Mouse (Mus musculus): ENCODE data around the gene Slc4a2.

The Slc4a2 gene

DNA sequence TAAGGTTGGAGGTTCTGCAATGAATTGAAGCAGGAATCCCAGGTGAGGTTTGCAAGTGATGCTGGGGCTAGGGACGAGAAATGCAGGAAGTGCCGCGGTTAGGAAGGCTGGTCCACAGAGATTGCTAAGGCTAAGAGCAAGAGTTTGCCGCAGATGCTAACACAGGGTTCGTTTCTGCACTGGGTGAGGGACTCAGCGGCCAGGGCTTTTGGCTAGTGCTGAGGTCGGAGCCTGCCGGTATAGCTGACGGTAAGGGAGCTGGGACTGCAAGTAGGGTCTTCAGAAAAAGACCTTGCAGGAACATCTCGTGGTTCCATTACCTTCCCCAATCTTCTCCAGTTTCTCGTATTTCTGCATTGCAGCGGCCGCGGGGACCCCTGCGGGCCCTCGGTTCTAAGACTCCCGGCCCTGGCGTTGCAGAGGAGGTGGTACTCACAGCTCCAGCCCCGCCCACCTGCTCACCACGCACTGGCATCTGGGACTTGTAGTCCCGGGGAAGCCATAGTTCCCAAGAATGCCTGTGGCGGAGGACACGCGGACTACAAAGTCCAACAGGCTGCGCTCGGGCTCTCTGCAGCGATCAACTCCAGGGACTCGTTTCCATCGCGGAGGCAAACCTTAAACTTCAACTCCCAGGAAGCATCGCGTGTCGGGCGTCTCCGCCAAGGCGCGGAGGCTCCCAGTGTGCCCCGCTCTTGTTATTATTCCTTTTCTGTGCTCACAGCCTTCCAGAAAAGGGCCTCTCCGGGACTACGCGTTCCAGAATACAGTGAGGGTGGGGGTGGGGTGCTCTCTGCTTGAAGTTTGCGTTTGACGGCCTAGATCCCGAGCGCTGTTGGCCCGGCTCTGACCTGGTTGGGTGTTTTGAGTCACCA is at the start of gene Slc4a2, which contains the start of gene Cdk5:
Gene Slc4a2 (plus strand): TSS at position 709 of the 875 bp plus-strand sequence.
Gene Cdk5 (minus strand): TSS at position 402 of the 875 bp plus-strand sequence.
- DNase-seq (ENCODE audit: low spot score) = peak; percentile 99

DNA sequence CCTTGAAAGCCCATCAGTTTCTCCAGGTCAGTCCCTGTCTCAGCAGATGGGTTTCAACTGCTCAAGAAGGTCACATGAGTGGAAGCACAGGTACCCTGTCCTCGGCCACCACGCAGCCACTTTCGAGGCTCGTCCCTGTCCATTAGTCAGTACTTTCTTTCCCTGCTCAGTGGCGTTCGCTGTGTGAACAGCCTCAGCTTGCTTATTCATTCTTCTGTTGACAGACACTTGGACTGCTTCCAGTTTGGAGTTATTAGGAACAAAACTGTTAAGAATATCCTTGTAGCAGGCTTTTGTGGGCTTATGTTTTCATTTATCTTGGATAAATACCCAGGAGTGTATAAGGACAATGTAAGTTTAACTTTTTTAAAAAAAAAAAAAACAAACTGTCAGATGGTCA is 49.4 kb upstream of the Slc4a2 start:
- DNase-seq (ENCODE audit: low spot score) = no peak

DNA sequence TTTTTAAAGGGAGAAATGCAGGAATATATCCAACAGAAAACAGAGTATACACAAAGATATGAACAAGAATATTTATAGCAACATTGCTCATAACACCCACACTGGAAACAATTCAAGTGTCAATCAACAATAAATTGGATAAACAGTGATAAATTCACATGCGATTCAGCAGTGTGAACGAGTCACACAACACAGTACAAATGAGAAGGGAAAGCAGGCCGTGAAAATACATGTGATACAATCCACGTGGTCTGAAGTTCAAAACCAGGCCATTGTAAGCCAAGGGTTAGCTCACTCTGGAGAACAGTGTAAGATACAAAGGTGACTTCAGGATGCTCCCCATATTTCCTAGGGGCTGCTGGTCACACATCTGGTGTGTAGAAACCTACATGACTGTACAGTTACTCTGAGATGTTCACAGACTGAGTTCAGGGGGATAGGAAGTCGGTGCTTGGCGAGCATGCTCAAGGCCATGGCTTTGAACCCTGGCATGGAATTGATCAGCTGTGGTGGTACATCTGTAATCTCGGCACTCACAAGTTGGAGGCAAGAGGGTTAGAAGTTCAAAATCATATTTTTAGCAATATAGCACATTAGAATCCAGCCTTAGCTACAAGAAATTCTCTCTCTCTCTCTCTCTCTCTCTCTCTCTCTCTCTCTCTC is 48.8 kb upstream of the Slc4a2 start:
- no peak for DNase-seq (ENCODE audit: low spot score)

DNA sequence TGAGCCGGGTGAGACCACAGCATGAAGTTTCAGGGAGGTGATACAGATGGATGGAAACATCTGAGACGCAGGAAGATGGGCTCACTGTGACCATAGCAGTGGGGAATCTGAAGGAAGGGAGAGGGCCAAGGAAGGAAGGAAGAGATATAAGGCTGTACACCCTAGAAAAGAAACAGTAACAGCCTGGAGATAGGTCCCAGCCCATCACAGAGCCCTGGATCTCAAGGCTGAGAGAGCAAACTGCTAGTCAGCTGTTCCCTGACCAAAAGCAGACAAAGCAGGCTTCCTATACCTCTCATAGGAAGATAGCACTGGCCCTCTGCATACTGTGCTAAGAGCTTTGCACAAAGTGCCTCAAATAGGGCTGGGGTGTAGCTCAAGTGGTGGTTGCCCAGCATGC is 44.9 kb upstream of the Slc4a2 start:
- no peak for DNase-seq (ENCODE audit: low spot score)

DNA sequence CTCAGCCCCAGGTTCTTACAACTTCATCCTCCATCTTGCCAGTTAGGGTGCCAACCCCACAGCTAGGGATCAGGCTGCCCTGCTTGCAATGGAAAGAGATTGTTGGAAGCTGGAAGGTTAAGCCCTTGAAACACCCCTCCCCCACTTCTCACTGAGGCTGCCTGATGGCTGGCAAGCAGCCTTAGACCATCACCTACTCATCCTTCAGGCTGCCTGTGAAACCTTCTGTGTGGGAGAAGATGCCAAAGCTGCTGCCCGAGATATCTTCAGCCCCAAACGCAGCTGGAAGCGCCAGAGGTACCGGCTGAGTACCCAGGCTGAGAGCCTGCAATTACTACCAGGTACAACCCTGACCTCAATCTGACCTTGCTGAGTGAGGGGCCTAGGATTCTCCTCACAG is 44.1 kb upstream of the Slc4a2 start:
- no peak for DNase-seq (ENCODE audit: low spot score)

DNA sequence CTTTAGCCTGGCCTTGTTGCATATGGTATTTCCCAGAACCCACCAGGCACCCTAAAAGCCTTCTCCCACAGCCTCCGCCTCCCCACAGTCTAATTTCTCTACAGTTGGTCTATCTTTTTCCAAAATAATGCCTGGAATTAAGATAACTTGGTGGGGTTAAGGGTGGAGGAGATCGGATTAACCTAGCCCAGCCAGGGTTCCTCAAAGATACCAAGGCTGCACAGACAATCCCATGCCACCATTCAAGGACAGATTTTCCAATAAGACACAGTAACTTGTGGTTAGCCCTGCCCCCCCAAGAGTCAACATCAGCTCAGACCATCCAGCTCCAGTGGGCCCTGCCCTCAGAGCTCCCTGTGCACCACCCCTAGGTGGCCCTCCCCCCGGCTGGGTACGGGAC is 43.1 kb upstream of the Slc4a2 start:
- DNase-seq (ENCODE audit: low spot score) = no peak

DNA sequence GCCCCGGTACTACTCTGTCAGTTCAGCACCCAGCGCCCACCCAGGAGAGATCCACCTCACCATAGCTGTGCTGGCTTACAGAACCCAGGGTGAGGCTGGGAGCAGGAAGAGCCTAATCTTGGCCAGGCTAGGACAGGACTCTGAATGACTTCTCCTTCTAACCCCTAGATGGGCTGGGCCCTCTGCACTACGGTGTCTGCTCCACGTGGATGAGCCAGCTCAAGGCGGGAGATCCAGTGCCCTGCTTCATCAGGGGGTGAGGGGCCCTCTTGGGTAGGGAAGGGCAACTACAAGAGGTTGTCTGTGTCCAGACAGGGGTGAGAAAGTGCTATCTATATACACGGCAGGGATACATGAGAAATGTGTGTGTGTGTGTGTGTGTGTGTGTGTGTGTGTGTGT is 42.2 kb upstream of the Slc4a2 start:
- no peak for DNase-seq (ENCODE audit: low spot score)

DNA sequence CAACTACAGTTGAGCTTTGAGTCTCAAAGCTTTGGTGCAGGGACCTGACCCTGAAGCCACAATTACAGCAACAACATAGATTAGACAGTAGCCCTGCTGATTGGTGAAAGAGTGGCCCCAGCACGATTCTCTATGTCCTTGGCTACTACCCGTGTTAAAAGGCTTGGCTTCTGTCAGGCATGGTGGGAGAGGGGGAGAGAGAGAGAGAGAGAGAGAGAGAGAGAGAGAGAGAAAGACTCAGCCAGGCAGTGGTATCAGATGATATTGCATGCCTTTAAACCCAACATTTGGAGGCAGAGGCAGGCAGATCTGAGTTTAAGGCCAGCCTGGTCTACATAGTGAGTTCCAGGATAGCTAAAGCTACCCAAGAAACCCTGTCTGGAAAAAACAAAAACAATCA is 41.6 kb upstream of the Slc4a2 start:
- DNase-seq (ENCODE audit: low spot score) = no peak

DNA sequence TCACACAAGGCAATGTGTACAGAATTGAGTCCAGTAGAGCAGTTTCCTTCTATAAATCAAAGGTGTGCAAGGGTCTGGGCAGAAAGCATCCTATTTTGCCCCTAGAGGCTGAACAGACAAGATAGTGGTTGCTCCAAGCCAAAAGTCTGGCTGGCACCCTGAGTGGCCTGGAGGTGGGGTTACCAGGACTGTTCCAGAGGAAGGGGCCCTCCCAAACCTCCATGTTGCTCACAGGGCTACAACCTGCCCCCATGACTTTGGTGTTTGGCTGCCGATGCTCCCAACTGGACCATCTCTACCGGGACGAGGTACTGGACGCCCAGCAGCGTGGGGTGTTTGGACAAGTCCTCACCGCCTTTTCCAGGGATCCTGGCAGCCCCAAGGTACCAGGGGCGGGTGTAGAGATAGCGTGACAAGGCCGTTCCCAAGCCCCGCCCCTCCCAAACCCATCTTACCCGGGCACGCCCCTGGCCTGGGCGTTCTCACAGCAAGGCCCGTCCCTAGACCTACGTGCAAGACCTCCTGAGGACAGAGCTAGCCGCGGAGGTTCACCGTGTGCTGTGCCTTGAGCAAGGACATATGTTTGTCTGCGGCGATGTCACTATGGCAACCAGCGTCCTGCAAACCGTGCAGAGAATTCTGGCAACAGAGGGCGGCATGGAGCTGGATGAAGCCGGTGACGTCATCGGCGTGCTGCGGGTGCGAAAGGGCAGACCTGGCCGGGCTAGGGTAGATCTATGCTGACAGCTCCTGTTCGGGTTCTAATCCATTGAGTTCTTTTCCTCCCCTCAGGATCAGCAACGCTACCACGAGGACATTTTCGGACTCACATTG is 40.4 kb upstream of the Slc4a2 start:
- DNase-seq (ENCODE audit: low spot score) = peak; percentile 90

DNA sequence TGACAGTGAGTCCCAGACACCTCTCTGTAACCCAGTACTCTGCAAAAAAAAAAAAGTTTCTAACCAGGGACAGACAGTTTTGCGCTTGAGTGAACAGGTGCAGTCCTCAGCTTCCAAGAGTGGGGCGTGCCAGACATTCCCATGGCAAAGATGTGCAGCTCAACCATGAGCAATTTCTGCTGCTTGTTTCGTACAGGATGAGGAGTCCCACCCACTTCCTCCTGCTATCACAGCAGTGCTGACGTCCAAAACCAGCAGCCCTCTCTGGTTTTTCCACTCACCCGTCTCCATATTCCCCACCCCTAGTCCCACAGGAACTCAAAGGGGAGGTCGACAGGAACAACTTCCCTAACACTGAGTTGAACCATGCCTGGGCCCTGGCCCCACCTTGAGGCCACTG is 39.2 kb upstream of the Slc4a2 start:
- no peak for DNase-seq (ENCODE audit: low spot score)

DNA sequence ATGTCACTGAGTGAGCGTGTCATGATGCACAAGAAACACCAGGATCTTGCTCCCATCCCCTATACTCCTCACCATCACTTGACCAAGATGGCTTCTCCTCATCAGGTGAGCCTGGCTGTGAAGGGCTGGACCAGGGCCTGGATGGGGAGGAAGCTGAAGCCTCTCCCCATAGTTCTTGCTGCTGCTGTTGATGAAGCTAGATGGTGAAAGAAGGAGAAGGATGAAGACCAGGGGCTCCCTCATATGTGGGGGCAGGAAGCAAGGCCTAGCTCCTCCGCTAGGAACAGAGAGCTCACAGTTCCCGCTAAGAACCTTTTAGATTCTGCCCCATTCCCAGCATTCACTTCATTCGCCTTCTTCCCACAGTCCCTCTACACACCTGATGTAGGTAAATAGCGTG is 38.3 kb upstream of the Slc4a2 start:
- no peak for DNase-seq (ENCODE audit: low spot score)

DNA sequence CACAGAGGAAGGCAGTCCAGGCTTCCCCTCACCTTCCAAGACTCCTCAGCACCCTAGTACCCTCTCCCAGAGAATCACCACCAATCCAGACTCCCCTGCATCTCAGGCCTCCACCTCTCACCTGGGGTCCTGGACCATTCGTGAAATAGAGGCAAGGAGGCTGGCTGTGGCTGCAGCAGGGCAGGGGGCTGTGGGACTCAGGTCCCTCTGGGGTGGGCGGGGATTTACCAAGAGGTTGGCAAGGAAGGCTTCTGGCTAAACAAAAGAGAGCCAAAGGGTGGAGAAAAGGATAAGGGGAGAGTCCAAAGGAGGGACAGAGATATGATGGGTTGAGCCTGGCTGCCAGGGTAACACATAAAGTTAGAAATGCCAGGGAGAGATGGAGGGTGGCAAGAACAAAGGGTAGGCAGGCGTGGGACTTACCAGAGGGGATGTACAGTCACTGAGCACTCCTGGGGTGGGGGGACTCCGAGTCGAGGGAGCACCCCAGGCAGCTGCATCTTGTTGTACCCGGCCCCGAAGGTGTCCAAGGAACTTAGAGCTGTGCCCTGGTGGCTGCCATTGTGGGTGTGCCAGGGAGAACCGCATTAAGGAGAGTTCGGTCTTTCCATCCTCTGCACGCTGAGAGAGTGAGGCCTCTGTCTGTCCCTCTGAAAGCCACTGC is 37.6 kb upstream of the Slc4a2 start:
- no peak for DNase-seq (ENCODE audit: low spot score)

DNA sequence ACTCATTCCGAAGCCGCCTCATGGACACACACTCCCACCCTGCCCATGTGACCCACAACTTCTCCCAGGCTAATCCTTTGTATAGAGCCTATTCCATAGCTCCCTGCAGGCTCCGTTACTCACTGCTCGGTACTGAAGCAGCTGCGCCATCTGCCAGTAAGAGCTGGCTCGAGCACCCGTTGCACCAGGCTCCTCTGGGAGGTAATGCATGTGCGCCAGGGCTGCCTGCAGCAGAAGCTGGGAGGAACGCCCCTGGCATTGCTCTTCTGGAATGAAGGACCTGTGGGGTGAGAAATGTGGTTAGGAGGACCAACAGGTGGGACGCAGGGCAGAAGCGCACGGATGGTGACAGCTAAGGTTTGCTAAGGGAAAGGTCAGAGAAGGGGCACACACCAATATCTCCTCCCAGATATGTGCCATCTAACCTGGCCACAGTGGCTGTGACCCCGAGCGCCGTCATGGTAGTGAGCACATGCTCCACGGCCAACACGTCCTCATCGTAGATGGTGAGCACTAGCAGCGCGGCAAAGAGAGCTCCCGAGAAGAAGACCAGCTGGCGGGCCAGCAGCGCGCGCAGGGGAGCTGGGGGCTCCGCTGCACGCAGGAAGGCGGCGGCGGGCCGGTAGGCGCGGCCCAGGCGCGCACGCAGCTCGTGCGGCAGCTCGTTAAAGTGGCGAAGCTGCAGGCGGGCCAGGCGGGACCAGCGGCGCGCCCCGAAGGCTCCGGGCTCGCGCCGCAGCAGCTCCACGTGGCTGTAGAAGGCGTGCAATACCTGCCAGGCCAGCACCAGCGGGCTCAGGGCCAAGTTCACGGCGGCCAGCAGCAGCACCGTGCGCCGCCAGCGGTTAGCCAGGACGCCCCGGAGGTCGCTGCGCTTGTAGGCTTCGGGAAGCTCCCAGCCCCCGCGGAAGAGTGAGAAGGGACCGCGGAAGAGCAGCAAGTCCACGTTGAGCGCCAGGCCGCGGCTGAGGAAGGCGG is 36.1 kb upstream of the Slc4a2 start:
- DNase-seq (ENCODE audit: low spot score) = no peak

DNA sequence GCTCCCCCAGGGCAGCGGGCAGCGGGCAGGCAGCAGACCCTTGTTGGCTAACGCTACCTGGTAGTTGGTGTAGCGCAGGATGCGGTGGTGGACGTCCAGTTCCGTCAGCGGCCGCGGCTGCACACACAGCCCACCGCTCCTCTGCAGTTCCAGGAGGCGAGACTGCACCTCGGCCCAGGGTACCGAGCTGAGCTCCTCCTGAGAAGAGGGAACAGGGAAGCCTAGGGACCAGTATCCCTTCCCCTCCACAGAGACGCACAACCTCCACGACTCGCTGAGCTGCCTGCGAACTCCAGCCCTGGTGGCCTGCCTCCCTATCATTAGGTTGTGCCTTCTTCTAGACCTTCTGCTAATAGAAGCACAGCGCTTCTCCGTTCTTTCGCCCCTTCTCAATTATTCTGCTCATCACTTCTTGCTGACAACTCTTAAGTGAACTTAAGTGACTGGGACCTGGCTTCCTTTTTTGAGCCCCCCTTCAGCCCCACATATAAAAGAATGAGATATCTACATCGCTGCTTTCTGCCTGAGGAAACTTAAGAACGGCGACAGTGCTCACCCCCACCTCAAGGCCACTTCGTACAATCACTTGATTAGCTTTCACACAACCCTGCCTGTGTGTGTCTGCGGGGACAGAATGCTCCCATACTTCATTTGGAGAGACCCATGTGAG is 35.3 kb upstream of the Slc4a2 start:
- no peak for DNase-seq (ENCODE audit: low spot score)

DNA sequence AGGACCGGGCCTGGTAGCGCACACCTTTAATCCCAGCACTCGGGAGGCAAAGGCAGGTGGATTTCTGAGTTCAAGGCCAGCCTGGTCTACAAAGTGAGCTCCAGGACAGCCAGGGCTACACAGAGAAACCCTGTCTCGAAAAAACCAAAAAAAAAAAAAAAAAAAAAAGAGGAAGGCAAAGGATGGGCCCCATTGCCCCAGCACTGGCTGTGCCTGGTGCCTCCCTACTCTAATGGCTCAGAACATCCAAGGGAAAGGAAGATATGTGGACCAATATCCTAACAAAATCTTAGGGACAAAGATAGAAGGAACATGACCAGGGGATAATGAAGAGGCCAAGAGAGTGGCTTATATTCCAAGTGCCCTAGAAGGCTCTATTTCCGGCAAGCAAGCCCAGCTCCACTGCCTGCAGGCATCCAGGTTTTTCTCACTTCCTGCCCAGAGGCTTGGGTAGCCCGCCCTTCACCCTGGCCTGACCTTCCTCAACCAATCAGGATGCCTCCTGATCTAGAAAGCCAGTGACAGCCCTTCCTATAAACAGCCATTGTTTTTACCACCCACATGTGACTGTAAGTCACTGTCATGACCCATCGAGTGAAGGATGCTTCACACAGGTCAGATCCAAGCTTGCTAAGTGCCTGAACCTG is 34.5 kb upstream of the Slc4a2 start:
- DNase-seq (ENCODE audit: low spot score) = no peak

DNA sequence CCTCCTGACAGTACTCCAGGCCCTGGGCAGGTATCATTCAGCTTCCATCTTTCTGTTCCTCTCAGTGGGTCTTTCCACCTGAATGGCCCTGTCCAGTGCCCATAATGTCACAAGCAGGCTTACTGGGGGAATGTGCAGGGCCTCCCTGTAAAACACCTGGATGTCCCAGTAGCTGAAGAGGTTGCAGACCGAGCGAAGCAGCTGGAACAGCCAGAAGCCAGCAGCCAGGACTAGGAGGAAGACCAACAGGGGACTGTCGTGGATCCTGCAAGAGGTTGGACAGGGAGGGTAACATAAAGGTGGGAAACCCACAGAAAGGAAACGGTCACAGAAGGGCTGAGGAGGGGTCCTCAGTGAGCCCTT is 34.0 kb upstream of the Slc4a2 start:
- DNase-seq (ENCODE audit: low spot score) = no peak

DNA sequence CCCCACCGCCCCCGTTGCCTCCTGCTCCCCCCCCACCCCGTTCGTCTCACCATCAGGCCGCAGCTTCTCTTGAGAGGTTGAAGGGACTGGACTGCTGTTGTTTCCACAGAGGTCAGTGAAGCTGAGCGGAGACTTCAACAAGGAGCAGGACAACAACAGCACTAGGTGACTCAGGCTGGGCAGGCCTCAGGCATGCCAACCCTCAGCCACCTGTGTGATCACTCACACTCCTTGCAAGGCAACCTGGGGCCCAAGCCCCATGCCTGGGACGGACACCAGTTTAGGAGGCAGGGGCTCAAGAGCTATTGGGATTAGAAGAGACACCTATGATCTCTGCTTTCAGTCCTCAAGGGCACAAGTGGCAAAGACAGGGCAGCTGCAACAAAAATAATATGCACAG is 31.8 kb upstream of the Slc4a2 start, which contains the start of gene Atg9b:
Gene Atg9b (minus strand): TSS at position 280 of the 400 bp plus-strand sequence.
- no peak for DNase-seq (ENCODE audit: low spot score)

DNA sequence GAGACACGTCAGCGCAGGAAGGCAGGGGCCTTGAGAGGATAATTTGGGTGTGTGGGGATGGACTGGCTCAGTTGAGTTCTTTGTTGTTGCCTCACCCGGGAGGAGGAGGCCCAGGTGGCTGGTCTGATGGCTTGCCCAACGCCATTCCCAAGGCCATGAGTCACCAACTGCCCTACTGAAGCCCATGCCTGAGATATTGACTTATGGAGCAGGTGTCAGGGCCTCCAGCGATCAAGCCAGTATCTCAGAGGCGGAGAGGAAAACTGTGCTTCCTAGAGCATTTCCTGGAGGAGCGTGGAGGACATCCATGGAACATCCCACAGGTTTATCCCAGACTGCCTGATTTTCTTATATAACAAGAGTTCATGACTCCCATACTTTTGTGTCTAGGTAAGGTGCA is 30.9 kb upstream of the Slc4a2 start:
- no peak for DNase-seq (ENCODE audit: low spot score)

DNA sequence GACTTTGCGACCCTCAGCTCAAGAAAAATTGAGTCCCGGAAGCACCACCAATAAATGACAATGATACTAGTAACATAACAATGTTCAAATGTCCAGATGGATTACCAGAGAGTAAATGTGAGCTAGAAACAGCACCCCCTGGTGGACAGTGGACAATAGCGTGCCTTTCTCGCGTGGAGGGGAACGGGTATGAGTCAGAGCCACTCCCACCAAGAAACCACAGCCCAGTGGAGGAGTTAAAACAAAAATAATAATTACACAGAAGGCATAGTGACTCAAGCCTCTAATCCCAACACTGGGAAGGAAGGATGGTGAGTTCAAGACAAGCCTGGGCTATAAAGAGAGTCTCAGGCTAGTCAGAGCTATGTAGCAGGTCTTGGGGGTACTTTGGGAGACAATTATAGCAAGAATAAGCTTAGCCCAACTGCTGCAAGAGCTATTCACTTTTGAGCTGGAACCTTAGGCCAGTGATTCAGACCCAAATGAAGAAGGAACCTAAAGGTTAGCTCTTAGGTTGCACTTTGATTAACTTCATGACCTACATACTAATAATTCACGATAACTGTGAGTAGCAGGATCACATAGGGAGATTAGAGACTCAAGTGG is 30.1 kb upstream of the Slc4a2 start, which contains the start of gene Abcb8:
Gene Abcb8 (plus strand): TSS at position 272 of the 606 bp plus-strand sequence.
- peak; percentile 79 for DNase-seq (ENCODE audit: low spot score)

Data from left cerebral cortex, adult 11 months (tissue).